Mouse (Mus musculus): ENCODE data around the gene Lmo3. TPM values are rescaled to one million over a fixed set of nuclear protein-coding genes. Genes with fewer than 3 reads are reported as not detected.

Lmo3 gene
- polyA plus RNA-seq, 1 experiment from 2014 or later: 0.78 TPM

- ATAC-seq (replicated peaks; ENCODE audit: low FRiP score): no peak
These were observed 77.8 kb downstream of the Lmo3 start for GRCm38 (mm10) chr6:138503946-138504345.

DNA sequence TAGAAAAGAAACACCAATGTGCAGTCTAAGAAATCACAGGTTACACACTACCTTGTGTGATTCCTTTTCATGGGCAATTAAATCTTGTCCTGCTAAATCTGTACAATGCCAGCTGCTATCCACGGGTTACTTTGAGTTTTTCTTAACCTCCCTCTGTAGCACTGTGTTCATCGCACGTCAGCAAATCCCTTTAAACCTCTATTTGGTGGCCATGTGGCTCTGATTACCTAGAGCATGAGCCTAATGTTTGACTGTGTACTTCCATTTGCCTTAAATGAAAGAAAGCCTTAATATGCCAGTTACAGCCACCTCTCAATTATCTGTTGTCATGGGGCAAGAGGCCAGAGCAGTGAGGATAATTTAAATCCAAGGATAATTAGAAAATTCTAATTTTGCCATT lies 98.9 kb downstream of the Lmo3 start:
- H3K36me3 ChIP-seq: no peaks in the 10 kb centered on the region
- no peak overlapping the region for H3K4me2 ChIP-seq
- no peaks in the 10 kb centered on the region for H3K9me3 ChIP-seq (replicated peaks)
- 61% methylated on average over 3 of the region's 3 CpGs for WGBS
- H3K4me1 ChIP-seq: no peaks in the 10 kb centered on the region
- H3K4me3 ChIP-seq (replicated peaks): no peak overlapping the region
- ATAC-seq (replicated peaks; ENCODE audit: low FRiP score): no peak
- no peak overlapping the region for H3K27ac ChIP-seq
- no peaks in the 10 kb centered on the region for H3K27me3 ChIP-seq
- H3K9ac ChIP-seq: no peak overlapping the region

More at GRCm38 (mm10) chr6:138503946-138504345, 77.8 kb downstream of the Lmo3 start:
- no peaks in the 10 kb centered on the region for H3K36me3 ChIP-seq
- H3K27ac ChIP-seq: no peak overlapping the region
- 98% methylated on average over 1 of the region's 1 CpGs for WGBS
- H3K4me3 ChIP-seq (replicated peaks): no peak overlapping the region
- H3K4me1 ChIP-seq: no peaks in the 10 kb centered on the region
- H3K9me3 ChIP-seq (replicated peaks): no peaks in the 10 kb centered on the region
- H3K9ac ChIP-seq: no peak overlapping the region
- H3K4me2 ChIP-seq: no peak overlapping the region
- no peaks in the 10 kb centered on the region for H3K27me3 ChIP-seq

DNA sequence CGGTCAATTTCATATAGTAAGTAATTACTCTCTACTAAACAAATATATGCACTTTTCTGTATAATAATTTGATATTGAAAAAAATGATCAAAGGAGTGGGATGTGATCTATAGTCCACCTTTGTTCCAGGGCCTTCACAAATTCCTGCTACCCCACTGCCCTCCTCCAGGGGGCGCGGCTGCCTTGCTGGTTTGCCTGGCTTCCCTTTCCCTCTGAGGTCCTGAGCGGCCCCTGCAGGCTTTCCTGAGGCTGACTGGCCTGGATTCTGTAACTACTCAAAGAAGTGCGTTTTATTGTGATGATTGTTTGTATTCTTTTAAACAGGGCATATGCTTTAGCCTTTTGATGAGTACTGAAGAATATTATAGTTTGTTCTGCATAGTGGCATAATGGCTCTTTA lies 104.2 kb downstream of the Lmo3 start:
- 16% methylated on average over 5 of the region's 5 CpGs for WGBS
- H3K36me3 ChIP-seq: no peaks in the 10 kb centered on the region
- H3K4me1 ChIP-seq: no peaks in the 10 kb centered on the region
- ATAC-seq (replicated peaks; ENCODE audit: low FRiP score): peak; percentile 76
- H3K9me3 ChIP-seq (replicated peaks): no peaks in the 10 kb centered on the region
- no peak overlapping the region for H3K27ac ChIP-seq
- H3K4me3 ChIP-seq (replicated peaks): no peak overlapping the region
- H3K27me3 ChIP-seq: no peaks in the 10 kb centered on the region
- no peak overlapping the region for H3K9ac ChIP-seq
- H3K4me2 ChIP-seq: no peak overlapping the region

DNA sequence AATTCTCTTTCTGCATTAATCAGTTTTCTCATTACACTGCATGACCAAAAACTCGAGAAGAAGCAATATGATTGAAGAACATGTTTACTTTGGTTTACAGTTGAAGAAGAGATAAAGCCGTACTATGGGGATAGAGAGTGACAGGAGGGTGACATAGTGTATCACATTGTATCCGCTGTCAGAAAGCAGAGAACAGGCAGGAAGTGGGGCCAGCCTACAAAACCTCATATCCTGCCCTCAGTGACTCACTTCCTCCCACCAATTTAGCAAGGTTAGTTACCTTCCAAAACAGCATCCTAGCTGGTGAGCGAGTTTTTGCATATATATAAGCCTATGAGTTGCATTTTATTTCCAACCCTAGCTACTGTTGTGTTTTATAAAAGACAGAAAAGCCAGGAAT lies 112.6 kb downstream of the Lmo3 start:
- no peak overlapping the region for H3K27ac ChIP-seq

DNA sequence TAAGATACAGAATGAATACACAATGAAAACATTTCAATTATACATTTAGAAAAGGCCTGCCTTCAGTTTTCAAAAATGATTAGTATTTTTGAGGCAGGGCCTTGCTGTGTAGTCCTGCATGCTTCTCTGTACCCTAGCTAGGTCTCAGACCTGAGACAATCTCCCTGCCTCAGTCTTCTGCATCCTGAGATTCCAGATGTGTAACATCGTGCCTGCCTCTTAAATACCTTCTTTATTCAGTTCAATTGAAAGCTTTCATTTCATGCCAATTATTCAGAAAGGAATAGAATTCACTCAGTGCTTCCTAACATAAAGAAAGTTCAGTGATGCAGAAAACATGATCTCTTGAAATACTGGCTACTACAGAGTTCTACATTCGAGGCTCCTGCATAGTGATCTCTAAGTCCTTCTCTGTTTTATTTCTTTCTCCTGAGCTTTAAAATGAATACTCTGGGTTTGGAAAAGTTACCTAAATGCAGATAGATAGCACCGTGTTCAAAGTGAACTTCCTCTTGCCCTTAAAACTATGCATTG lies 137.2 kb downstream of the Lmo3 start:
- no peak overlapping the region for H3K4me3 ChIP-seq (replicated peaks)
- no peak overlapping the region for H3K27ac ChIP-seq
- no peaks in the 10 kb centered on the region for H3K36me3 ChIP-seq
- no peaks in the 10 kb centered on the region for H3K9me3 ChIP-seq (replicated peaks)
- WGBS: 78% methylated on average over 3 of the region's 3 CpGs
- no peak overlapping the region for H3K9ac ChIP-seq
- H3K4me1 ChIP-seq: no peaks in the 10 kb centered on the region
- H3K4me2 ChIP-seq: no peak overlapping the region
- ATAC-seq (replicated peaks; ENCODE audit: low FRiP score): no peak
- H3K27me3 ChIP-seq: no peaks in the 10 kb centered on the region

More for the DNA sequence above, 112.6 kb downstream of the Lmo3 start:
- Histone ChIP-seq H3K9me3 (replicated peaks) (no peaks in the 10 kb centered on the region), H3K4me3 (replicated peaks) (no peak overlapping the region), H3K36me3 (no peaks in the 10 kb centered on the region), H3K4me2 (no peak overlapping the region), H3K9ac (no peak overlapping the region), H3K4me1 (no peaks in the 10 kb centered on the region), H3K27me3 (no peaks in the 10 kb centered on the region)
- 75% methylated on average over 4 of the region's 4 CpGs for WGBS
- no peak for ATAC-seq (replicated peaks; ENCODE audit: low FRiP score)

DNA sequence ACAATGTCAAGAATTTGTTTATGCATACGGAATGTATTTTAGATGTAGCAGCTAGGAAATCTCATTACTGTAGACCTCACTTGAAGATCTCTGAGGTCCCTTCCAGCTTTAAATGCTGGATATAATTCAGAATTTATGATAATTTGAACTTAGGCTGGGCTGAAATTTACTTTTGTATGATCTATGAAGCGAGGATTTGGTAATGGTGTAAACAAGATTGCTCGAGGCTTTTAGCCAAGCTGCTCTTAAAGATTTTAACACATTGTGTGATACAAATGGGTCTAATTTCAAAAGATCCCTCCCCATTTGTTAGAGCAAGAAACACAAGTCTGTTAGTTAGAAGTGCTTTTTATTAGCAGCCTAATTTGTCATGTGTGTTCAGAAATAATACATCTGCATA lies 144.4 kb downstream of the Lmo3 start:
- no peaks in the 10 kb centered on the region for H3K27me3 ChIP-seq
- H3K27ac ChIP-seq: no peak overlapping the region
- no peak for ATAC-seq (replicated peaks; ENCODE audit: low FRiP score)
- H3K36me3 ChIP-seq: no peaks in the 10 kb centered on the region
- 67% methylated on average over 3 of the region's 3 CpGs for WGBS
- H3K4me1 ChIP-seq: no peaks in the 10 kb centered on the region
- no peaks in the 10 kb centered on the region for H3K9me3 ChIP-seq (replicated peaks)
- no peak overlapping the region for H3K4me3 ChIP-seq (replicated peaks)
- H3K4me2 ChIP-seq: no peak overlapping the region
- H3K9ac ChIP-seq: no peak overlapping the region

DNA sequence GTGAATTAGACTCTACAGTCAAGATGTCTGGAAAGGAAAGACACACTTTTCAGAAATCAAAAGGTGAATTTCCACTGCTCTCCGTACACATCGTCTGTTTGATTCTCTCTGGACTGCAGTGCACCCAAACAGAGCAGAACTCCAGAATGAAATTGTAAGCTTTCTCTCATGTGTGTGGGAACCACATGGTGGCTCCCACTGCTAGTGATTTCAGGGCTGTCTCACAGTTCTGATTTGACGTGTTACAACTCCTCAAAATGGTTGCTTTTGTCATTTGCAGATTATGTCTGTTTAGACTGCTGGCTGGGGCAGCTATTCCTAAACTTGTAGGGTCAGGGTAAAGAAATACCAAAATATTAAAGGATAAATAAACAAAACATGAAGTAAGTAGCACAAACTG lies 145.0 kb downstream of the Lmo3 start:
- H3K4me2 ChIP-seq: no peak overlapping the region
- no peaks in the 10 kb centered on the region for H3K27me3 ChIP-seq
- WGBS: 64% methylated on average over 3 of the region's 3 CpGs
- H3K9ac ChIP-seq: no peak overlapping the region
- H3K9me3 ChIP-seq (replicated peaks): no peaks in the 10 kb centered on the region
- no peak overlapping the region for H3K4me3 ChIP-seq (replicated peaks)
- ATAC-seq (replicated peaks; ENCODE audit: low FRiP score): no peak
- H3K27ac ChIP-seq: no peak overlapping the region
- no peaks in the 10 kb centered on the region for H3K4me1 ChIP-seq
- no peaks in the 10 kb centered on the region for H3K36me3 ChIP-seq

DNA sequence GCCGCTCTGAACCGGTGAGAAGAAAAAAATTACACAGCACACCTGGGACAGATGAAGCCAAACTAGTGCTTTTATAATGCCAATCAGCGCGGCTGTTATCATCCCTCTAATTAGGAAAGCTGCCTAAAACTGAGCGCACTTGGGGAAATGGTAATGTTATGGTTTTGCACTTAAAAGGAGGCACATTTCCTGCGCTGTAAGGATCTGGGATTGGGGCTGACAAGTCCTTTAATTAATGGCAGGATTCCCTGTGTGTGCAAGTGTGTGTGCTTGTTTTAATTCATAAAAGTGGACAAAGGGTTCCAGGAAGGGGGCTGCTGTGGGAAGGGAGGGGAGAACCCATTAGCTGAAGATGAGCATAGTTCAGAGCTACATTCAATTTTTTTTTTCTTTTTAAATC lies 154.4 kb downstream of the Lmo3 start:
- Histone ChIP-seq H3K4me3 (replicated peaks) (no peak overlapping the region), H3K9ac (no peak overlapping the region), H3K9me3 (replicated peaks) (no peaks in the 10 kb centered on the region), H3K4me1 (peaks cover 7% of the 10 kb centered on the region), H3K27me3 (peaks cover 49% of the 10 kb centered on the region), H3K27ac (no peak overlapping the region), H3K36me3 (no peaks in the 10 kb centered on the region), H3K4me2 (no peak overlapping the region)
- WGBS: 8% methylated on average over 6 of the region's 6 CpGs
- no peak for ATAC-seq (replicated peaks; ENCODE audit: low FRiP score)

- Histone ChIP-seq H3K9ac (no peak overlapping the region), H3K27ac (no peak overlapping the region), H3K36me3 (no peaks in the 10 kb centered on the region), H3K9me3 (replicated peaks) (no peaks in the 10 kb centered on the region), H3K4me1 (peaks cover 12% of the 10 kb centered on the region), H3K4me2 (no peak overlapping the region), H3K27me3 (peaks cover 54% of the 10 kb centered on the region), H3K4me3 (replicated peaks) (no peak overlapping the region)
- 18% methylated on average over 3 of the region's 3 CpGs for WGBS
- no peak for ATAC-seq (replicated peaks; ENCODE audit: low FRiP score)
These were observed 154.9 kb downstream of the Lmo3 start for GRCm38 (mm10) chr6:138426894-138427293.

DNA sequence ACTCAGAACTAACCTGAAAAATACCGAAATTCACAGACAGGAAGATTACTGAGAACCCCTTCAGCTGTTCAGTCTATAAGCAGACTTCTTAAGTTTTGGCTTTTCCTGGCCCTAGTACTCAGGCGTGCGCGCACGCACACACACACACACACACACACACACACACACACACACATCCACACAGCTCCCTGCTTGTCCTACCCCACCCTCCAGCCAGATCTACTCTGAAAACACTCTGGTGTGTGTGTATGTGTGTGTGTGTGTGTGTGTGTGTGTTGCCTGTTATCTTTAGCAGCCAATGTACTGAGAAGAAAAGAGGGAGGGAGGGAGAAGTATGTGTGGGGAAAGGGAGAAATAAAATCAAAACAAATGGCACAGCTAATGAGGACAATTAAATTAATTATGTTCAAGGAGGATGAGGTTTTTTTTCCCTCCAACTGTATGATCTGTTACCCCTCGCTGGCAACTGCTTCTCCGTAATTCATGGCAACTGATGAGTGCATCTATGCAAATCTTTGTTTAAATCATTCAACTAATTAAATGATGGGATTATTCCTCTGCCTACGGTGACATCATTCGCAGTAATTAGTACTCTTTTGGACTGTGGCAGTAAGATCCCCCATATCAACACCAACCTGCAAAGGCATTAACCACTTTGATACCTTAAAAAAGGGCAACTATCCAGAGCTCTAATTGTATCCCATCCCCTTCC lies 157.1 kb downstream of the Lmo3 start:
- Histone ChIP-seq H3K9ac (no peak overlapping the region), H3K36me3 (no peaks in the 10 kb centered on the region), H3K4me3 (replicated peaks) (no peak overlapping the region), H3K4me1 (peaks cover 29% of the 10 kb centered on the region), H3K27me3 (peaks cover 72% of the 10 kb centered on the region), H3K9me3 (replicated peaks) (no peaks in the 10 kb centered on the region), H3K27ac (no peak overlapping the region), H3K4me2 (no peak overlapping the region)
- ATAC-seq (replicated peaks; ENCODE audit: low FRiP score): no peak
- 69% methylated on average over 9 of the region's 9 CpGs for WGBS

- H3K4me2 ChIP-seq: peak overlapping the region; percentile 70
- H3K4me1 ChIP-seq: peaks cover 29% of the 10 kb centered on the region
- peak overlapping the region; percentile 41 for H3K4me3 ChIP-seq (replicated peaks)
- H3K9ac ChIP-seq: no peak overlapping the region
- peak; percentile 54; the same call in 1 of the 2 replicates for ATAC-seq (replicated peaks; ENCODE audit: low FRiP score)
- H3K9me3 ChIP-seq (replicated peaks): no peaks in the 10 kb centered on the region
- under 1% methylated on average over 16 of the region's 16 CpGs for whole genome bisulfite sequencing
- H3K36me3 ChIP-seq: no peaks in the 10 kb centered on the region
- H3K27ac ChIP-seq: no peak overlapping the region
- H3K27me3 ChIP-seq: peaks cover 66% of the 10 kb centered on the region
These were observed 159.0 kb downstream of the Lmo3 start for GRCm38 (mm10) chr6:138422671-138423321.

- H3K9ac ChIP-seq: 0 out of 2 replicates have a peak overlapping the region, but pooled peaks have one; percentile 17
- peaks cover 59% of the 10 kb centered on the region for H3K27me3 ChIP-seq
- H3K4me1 ChIP-seq: peaks cover 29% of the 10 kb centered on the region
- no peak for ATAC-seq (replicated peaks; ENCODE audit: low FRiP score)
- H3K9me3 ChIP-seq (replicated peaks): no peaks in the 10 kb centered on the region
- H3K4me2 ChIP-seq: peak overlapping the region; percentile 70
- H3K4me3 ChIP-seq (replicated peaks): peak overlapping the region; percentile 41
- H3K36me3 ChIP-seq: no peaks in the 10 kb centered on the region
- 1% methylated on average over 24 of the region's 24 CpGs for WGBS
- H3K27ac ChIP-seq: no peak overlapping the region
These were observed 159.7 kb downstream of the Lmo3 start for GRCm38 (mm10) chr6:138421931-138422531.
